Mouse (Mus musculus) bone marrow macrophage, adult 2 months (primary cell): ENCODE data around the gene Atp6v1g3.

Experiments used
- CTCF ChIP-seq: IDR thresholded peaks from 2 replicates; pipeline ENCODE4 v1.5.1; 2012; ENCODE audit warnings: low read depth, mild to moderate bottlenecking, low read length, moderate library complexity
- POLR2A ChIP-seq: IDR thresholded peaks from 2 replicates; pipeline ENCODE4 v1.6.1; 2012; ENCODE audit warnings: mild to moderate bottlenecking, low read depth, low read length, borderline replicate concordance

GRCm38 (mm10) chr1:138247699-138248483 lies 25.6 kb upstream of the Atp6v1g3 start:
- TF ChIP-seq POLR2A: no peak
- TF ChIP-seq CTCF: no peak
